Mouse (Mus musculus): ENCODE data around the gene Elf5.

Elf5 gene

GRCm38 (mm10) chr2:103466984-103467588, 55.6 kb downstream of the Elf5 start:
- CTCF ChIA-PET, result no interaction called here

GRCm38 (mm10) chr2:103473362-103473761, 61.9 kb downstream of the Elf5 start:
- CTCF ChIA-PET, result no interaction called here

- CTCF ChIA-PET, result no interaction called here
These were observed 64.7 kb downstream of the Elf5 start for GRCm38 (mm10) chr2:103476180-103476579.

- CTCF ChIA-PET, result no interaction called here
These were observed 65.2 kb downstream of the Elf5 start for GRCm38 (mm10) chr2:103476657-103477056.

GRCm38 (mm10) chr2:103477456-103477855, 66.0 kb downstream of the Elf5 start:
- CTCF ChIA-PET, result no interaction called here

- CTCF ChIA-PET, result no interaction called here
These were observed 66.8 kb downstream of the Elf5 start for GRCm38 (mm10) chr2:103478326-103478725.

GRCm38 (mm10) chr2:103480240-103480639, 68.8 kb downstream of the Elf5 start:
- CTCF ChIA-PET, result interaction anchor here (0.6 kb wide), 1 partner anchor 66 kb away, joined by 3 read pairs; no protein-coding TSS in a partner anchor

GRCm38 (mm10) chr2:103480871-103481270, 69.4 kb downstream of the Elf5 start:
- CTCF ChIA-PET, result interaction anchor here (0.6 to 0.7 kb wide), 3 partner anchors 27 to 282 kb away, joined by 3 read pairs; no protein-coding TSS in a partner anchor

GRCm38 (mm10) chr2:103481314-103482231, 70.1 kb downstream of the Elf5 start:
- CTCF ChIA-PET, result interaction anchor here (0.7 kb wide), 1 partner anchor 282 kb away, joined by 3 read pairs; no protein-coding TSS in a partner anchor

GRCm38 (mm10) chr2:103483289-103483985, 71.9 kb downstream of the Elf5 start:
- CTCF ChIA-PET, result interaction anchor here (1.5 kb wide), 1 partner anchor 64 kb away, joined by 3 read pairs; no protein-coding TSS in a partner anchor

GRCm38 (mm10) chr2:103483986-103484520, 72.6 kb downstream of the Elf5 start:
- CTCF ChIA-PET, result interaction anchor here (1.5 kb wide), 1 partner anchor 63 kb away, joined by 3 read pairs; no protein-coding TSS in a partner anchor

GRCm38 (mm10) chr2:103484617-103485401, 73.3 kb downstream of the Elf5 start, which contains the start of gene Cat:
TSS of gene Cat (minus strand) at chr2:103485160.
- CTCF ChIA-PET, result interaction anchor here (0.6 to 1.5 kb wide), 3 partner anchors 62 to 484 kb away, joined by 3 to 11 read pairs (median 3); no protein-coding TSS in a partner anchor

GRCm38 (mm10) chr2:103492526-103492925, 81.0 kb downstream of the Elf5 start:
- CTCF ChIA-PET, result no interaction called here

GRCm38 (mm10) chr2:103493827-103494226, 82.3 kb downstream of the Elf5 start:
- CTCF ChIA-PET, result no interaction called here

GRCm38 (mm10) chr2:103495633-103496418, 84.3 kb downstream of the Elf5 start:
- CTCF ChIA-PET, result no interaction called here

All from spleen, embryonic (tissue).